Mouse (Mus musculus) liver, embryonic 14.5 days (tissue): ENCODE results near the gene Pin1. TPM values are rescaled to one million over a fixed set of nuclear protein-coding genes. Genes with fewer than 3 reads are reported as not detected.

Source experiments
- ATAC-seq: fragments of 200-750 bp; cut with Nextera tagmentation; 2 replicates; pipeline ENCODE4 v1.8.0; 2017; ENCODE audit warnings: moderate number of reproducible peaks, mild to moderate bottlenecking, moderate library complexity; ENCODE audit not compliant: insufficient read depth
- DNase-seq, 3 experiments: peaks; one replicate each; pipeline ENCODE4 v3.0.0-alpha.2; 2012 to 2013; ENCODE audit warnings: low read depth in 3 of 3, low spot score in 3 of 3
- H3K27ac ChIP-seq: fragments of 300-500 bp; sonication (generic); 2 replicates; pipeline ENCODE4 v1.5.1; 2014; ENCODE audit warnings: moderate library complexity, mild to moderate bottlenecking, control low read depth, inconsistent platforms
- H3K27me3 ChIP-seq: fragments of 300-500 bp; sonication (generic); 2 replicates; pipeline ENCODE4 v1.6.1; 2014; ENCODE audit warnings: mild to moderate bottlenecking, low read length, moderate library complexity; ENCODE audit not compliant: control insufficient read depth, insufficient read depth
- H3K36me3 ChIP-seq: fragments of 300-500 bp; sonication (generic); replicated peaks from 2 replicates; pipeline ENCODE4 v1.6.1; 2014; ENCODE audit warnings: low read depth; ENCODE audit not compliant: control insufficient read depth, insufficient read depth
- H3K4me1 ChIP-seq, 2 experiments: fragments of 200-500 bp in 1 of 2; fragments of 300-500 bp in 1 of 2; sonication (generic) in 1 of 2; replicated peaks; 2 replicates each; pipeline ENCODE4 v1.6.1; 2012 to 2014; ENCODE audit warnings: antibody characterized with exemption in 1 of 2, inconsistent platforms in 1 of 2, low read length in 1 of 2; ENCODE audit not compliant: control insufficient read depth in 2 of 2, insufficient read depth in 2 of 2
- H3K4me2 ChIP-seq: fragments of 300-500 bp; sonication (generic); 2 replicates; pipeline ENCODE4 v1.6.1; 2014; ENCODE audit warnings: low read depth, mild to moderate bottlenecking, control low read depth, moderate library complexity
- H3K4me3 ChIP-seq, 2 experiments: fragments of 200-500 bp in 1 of 2; fragments of 300-500 bp in 1 of 2; sonication (generic) in 1 of 2; 2 replicates each; pipeline ENCODE4 v1.5.1; 2012 to 2014; ENCODE audit warnings: low read depth in 2 of 2, low read length in 2 of 2, mild to moderate bottlenecking in 2 of 2, control low read depth in 1 of 2, inconsistent platforms in 1 of 2, moderate library complexity in 1 of 2; ENCODE audit not compliant: insufficient read depth in 1 of 2
- H3K9ac ChIP-seq: fragments of 300-500 bp; sonication (generic); replicated peaks from 2 replicates; pipeline ENCODE4 v1.6.1; 2014; ENCODE audit warnings: mild to moderate bottlenecking, control low read depth, moderate library complexity
- H3K9me3 ChIP-seq: fragments of 300-500 bp; sonication (generic); 2 replicates; pipeline ENCODE4 v1.6.1; 2016; ENCODE audit warnings: low read length, mixed read lengths; ENCODE audit not compliant: control insufficient read depth
- CTCF ChIP-seq: IDR thresholded peaks from 2 replicates; pipeline ENCODE4 v1.5.1; 2016; ENCODE audit warnings: antibody characterized with exemption, low read depth, control low read depth
- EP300 ChIP-seq: IDR thresholded peaks from 2 replicates; pipeline ENCODE4 v1.6.1; 2016; ENCODE audit warnings: antibody characterized with exemption, low read depth
- WGBS: fragments of 180-500 bp; shearing (Covaris S2); extraction: QIAGEN DNeasy Blood & Tissue Kit; methylation state at CpG from one replicate; pipeline ENCODE4 v1.1.7; 2014; ENCODE audit not compliant: insufficient replicate concordance; 5-methylcytosine and 5-hydroxymethylcytosine counted together
- polyA plus RNA-seq, 2 experiments: library from polyadenylated mRNA; depleted of rRNA in 1 of 2; stranded (reverse) in 1 of 2; unstranded in 1 of 2; fragments of >200 nt; fragmentation: Nextera tagmentation in 1 of 2; extraction: Ambion mirVana in 1 of 2; gene quantifications; 2 replicates each; pipeline versions ENCODE4 v1.2.1 to v1.2.3; 2012 to 2014

Pin1 gene
- polyA plus RNA-seq, 2 experiments: 12.5 to 27.1 TPM

DNA sequence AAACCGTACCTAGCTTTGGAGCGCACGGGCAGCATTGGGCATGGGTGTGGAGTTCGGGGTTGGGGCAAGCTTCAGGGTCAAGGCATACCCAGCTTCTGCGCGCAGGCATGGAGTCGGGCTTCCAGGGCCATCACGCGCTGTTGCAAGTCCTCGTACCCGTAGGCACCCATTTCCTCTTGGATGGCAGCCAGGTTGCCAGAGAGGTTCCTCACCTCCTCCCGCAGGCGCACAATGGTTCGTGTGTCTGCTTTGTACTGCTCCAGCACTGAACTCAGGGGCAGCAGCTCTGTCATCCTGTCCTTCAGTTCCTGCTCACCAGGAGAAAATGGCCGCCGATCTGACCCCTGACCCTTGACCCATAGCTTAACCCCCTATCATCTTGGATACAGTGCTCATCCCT lies 20.2 kb downstream of the Pin1 start:
- Histone ChIP-seq H3K9ac (no peak overlapping the region), H3K4me2 (no peak overlapping the region), H3K36me3 (no peaks in the 10 kb centered on the region), H3K4me3 (no peak overlapping the region), H3K27ac (no peak overlapping the region), H3K4me1 (no peaks in the 10 kb centered on the region), H3K27me3 (no peaks in the 10 kb centered on the region), H3K9me3 (no peaks in the 10 kb centered on the region)
- ATAC-seq (no peak), DNase-seq (no peak)
- 78% methylated on average over 16 of the region's 16 CpGs for WGBS
- TF ChIP-seq CTCF (no peak), EP300 (no peak)

DNA sequence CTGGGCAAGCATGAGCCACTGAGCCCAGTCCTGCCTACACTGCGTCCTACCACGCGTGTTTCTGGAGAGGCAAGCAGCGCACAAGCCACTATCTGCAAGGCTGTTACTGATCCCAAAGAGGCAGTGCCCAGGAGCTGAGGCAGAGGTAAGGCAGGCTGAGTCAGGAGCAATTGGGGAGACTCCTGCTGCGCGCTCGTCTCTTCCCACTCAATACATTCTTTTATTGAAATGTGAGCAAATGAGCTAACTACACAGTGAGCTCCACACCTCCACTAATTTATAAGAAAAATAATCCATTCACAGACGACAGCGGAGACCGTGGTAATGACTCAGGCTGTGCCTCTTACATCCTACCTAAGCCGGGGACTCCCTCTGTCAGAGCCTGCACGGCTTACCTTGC lies 26.0 kb downstream of the Pin1 start:
- TF ChIP-seq CTCF (no peak), EP300 (no peak)
- Histone ChIP-seq H3K36me3 (no peaks in the 10 kb centered on the region), H3K4me1 (no peaks in the 10 kb centered on the region), H3K4me2 (no peak overlapping the region), H3K9me3 (no peaks in the 10 kb centered on the region), H3K27ac (no peak overlapping the region), H3K27me3 (no peaks in the 10 kb centered on the region), H3K9ac (no peak overlapping the region), H3K4me3 (no peak overlapping the region)
- ATAC-seq (no peak), DNase-seq (no peak)
- WGBS: 81% methylated on average over 12 of the region's 12 CpGs

- 70% methylated on average over 9 of the region's 9 CpGs for WGBS
- H3K36me3 ChIP-seq: no peaks in the 10 kb centered on the region
These were observed 28.6 kb downstream of the Pin1 start for GRCm38 (mm10) chr9:20680378-20680958.

GRCm38 (mm10) chr9:20681546-20682388 lies 29.9 kb downstream of the Pin1 start:
- Histone ChIP-seq H3K36me3 (no peaks in the 10 kb centered on the region), H3K27ac (no peak overlapping the region), H3K4me2 (no peak overlapping the region), H3K9ac (no peak overlapping the region), H3K4me1 (no peaks in the 10 kb centered on the region), H3K4me3 (no peak overlapping the region), H3K9me3 (no peaks in the 10 kb centered on the region), H3K27me3 (no peaks in the 10 kb centered on the region)
- TF ChIP-seq CTCF (no peak), EP300 (no peak)
- WGBS: 37% methylated on average over 6 of the region's 7 CpGs
- DNase-seq (no peak), ATAC-seq (no peak)

More at GRCm38 (mm10) chr9:20680378-20680958, 28.6 kb downstream of the Pin1 start:
- no peaks in the 10 kb centered on the region for H3K27me3 ChIP-seq
- H3K4me2 ChIP-seq: no peak overlapping the region
- H3K9ac ChIP-seq: no peak overlapping the region
- H3K9me3 ChIP-seq: no peaks in the 10 kb centered on the region
- no peaks in the 10 kb centered on the region for H3K4me1 ChIP-seq
- TF ChIP-seq CTCF: no peak
- no peak for TF ChIP-seq EP300
- ATAC-seq: no peak
- DNase-seq: no peak
- H3K27ac ChIP-seq: no peak overlapping the region
- no peak overlapping the region for H3K4me3 ChIP-seq

DNA sequence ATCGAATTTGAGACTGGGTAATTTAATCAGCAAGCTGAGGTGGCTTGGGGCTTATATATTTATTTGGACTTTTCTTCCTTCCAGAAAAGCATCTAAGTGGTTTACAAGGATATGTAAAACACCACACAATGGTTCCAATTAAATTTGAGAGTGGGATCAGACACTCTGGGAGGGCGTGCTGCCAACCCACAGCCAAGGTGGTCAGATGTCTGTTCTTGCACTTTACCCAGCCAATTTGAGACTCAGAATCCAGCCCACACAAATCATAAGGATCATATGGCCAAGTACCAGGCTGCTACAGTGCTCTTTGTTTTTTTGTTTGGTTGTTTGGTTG lies 30.5 kb downstream of the Pin1 start:
- DNase-seq (no peak), ATAC-seq (no peak)
- Histone ChIP-seq H3K9ac (no peak overlapping the region), H3K27me3 (no peaks in the 10 kb centered on the region), H3K27ac (no peak overlapping the region), H3K4me2 (no peak overlapping the region), H3K36me3 (no peaks in the 10 kb centered on the region), H3K9me3 (no peaks in the 10 kb centered on the region), H3K4me3 (no peak overlapping the region), H3K4me1 (no peaks in the 10 kb centered on the region)
- WGBS: 49% methylated on average over 2 of the region's 2 CpGs
- TF ChIP-seq EP300 (no peak), CTCF (no peak)
